Mouse (Mus musculus): ENCODE measurements around the gene Rpl41.

DNA sequence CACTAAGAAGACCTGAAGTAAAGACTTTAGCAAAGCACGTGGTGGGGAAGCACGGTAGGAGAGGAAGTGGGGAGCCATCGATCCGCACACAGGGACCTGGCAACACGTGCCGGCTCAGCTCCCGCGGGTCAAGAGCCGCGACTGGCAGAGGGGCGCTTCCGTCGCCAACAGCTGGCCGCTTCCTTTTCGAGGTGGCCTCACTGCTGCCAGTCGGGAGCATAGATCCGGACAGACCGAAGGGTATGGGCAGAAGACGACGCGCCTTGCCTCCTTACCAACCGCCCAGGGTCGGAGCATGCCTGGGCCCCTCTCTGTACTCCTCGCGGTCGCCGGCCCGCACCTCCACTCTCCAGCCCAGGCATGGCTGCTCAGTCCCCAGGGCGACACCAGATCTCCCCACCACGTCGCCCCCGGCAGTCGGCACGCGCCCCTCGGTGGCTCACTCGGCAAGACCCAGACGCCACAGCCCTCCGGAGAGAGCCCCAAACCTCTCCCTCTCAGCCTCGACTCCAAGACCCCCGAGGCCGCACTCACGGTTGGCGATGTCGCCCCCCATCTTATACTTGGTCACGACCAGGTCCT lies 16.2 kb upstream of the Rpl41 start:
- TF ChIP-seq CTCF (conservative IDR thresholded peaks at IDR 0.05; ENCODE audit: low read length): no peak
- no peak for TF ChIP-seq NANOG (IDR thresholded peaks at IDR 0.05; ENCODE audit: borderline replicate concordance, low read length)
